Mouse (Mus musculus): ENCODE results near the gene 4930519P11Rik. TPM values are rescaled to one million over a fixed set of nuclear protein-coding genes. Genes with fewer than 3 reads are reported as not detected.

Gene 4930519P11Rik
- total and polyA plus RNA-seq, 3 experiments: not detected

DNA sequence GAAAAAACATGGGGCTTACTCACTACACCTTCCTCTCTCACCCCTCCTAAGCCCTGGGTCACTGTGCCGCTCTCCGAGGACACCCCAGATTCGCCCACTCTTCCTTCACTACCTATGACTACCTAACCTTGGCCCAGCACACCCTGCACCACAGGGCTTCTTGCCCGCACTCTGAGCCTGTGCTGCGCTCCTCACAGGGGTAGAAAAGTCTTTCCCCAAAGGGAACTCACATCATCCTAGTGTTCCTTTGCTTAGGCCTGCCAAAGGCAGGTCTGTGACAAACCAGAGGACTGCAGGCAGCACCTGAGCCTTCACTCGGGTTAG, 35.5 kb downstream of the 4930519P11Rik start:
- no peaks in the 10 kb centered on the region for H3K36me3 ChIP-seq (replicated peaks in 1 of 2; ENCODE audit: control insufficient read depth in 1 of 2, insufficient read depth in 1 of 2, low read length in 1 of 2)
- no peaks in the 10 kb centered on the region for H3K27me3 ChIP-seq (replicated peaks)
- H3K4me1 ChIP-seq (ENCODE audit: control insufficient read depth in 1 of 2, insufficient read depth in 2 of 2): peaks cover 4 to 24% of the 10 kb centered on the region in 2 experiments
- H3K9me3 ChIP-seq (replicated peaks; ENCODE audit: low read length): no peaks in the 10 kb centered on the region
- DNase-seq (ENCODE audit: extremely low read depth): no peak
- H3K4me3 ChIP-seq (replicated peaks in 1 of 3; ENCODE audit: low read depth in 2 of 3, low read length in 2 of 3, poor library complexity in 1 of 3): no peak overlapping the region
- no peak overlapping the region for H3K4me2 ChIP-seq (ENCODE audit: insufficient read depth, low read depth, poor library complexity, severe bottlenecking)
- no peak overlapping the region for H3K9ac ChIP-seq (ENCODE audit: insufficient read depth, low read depth)
- in situ Hi-C loops (cut with MboI; ENCODE audit: low pct_ligation_motif_present, low pct_unique_long_range_greater_than_20kb, low sequenced_read_pairs): no loop called here
- no peak overlapping the region for H3K27ac ChIP-seq (ENCODE audit: insufficient read depth, low read depth)
- TF ChIP-seq TBP (conservative IDR thresholded peaks at IDR 0.05; ENCODE audit: low read depth, low read length) (no peak), MXI1 (IDR thresholded peaks at IDR 0.05; ENCODE audit: low read depth, low read length) (no peak), RAD21 (IDR thresholded peaks at IDR 0.05; ENCODE audit: low read depth, low read length) (no peak), USF1 (IDR thresholded peaks at IDR 0.05; ENCODE audit: low read depth, low read length) (no peak), PAX5 (IDR thresholded peaks at IDR 0.05; ENCODE audit: low read length) (no peak)
- dilution Hi-C loops (cut with MboI; ENCODE audit: extremely low pct_ligation_motif_present, extremely low pct_unique_long_range_greater_than_20kb, low sequenced_read_pairs): no loop called here
- no peaks in the 10 kb centered on the region for H3K79me2 ChIP-seq (replicated peaks; ENCODE audit: control insufficient read depth, extremely low read depth, insufficient read depth, poor library complexity, severe bottlenecking)

- no peaks in the 10 kb centered on the region for H3K79me2 ChIP-seq (replicated peaks; ENCODE audit: control insufficient read depth, extremely low read depth, insufficient read depth, poor library complexity, severe bottlenecking)
- H3K9me3 ChIP-seq (replicated peaks; ENCODE audit: low read length): no peaks in the 10 kb centered on the region
- no peak for DNase-seq (ENCODE audit: extremely low read depth)
- H3K27ac ChIP-seq (ENCODE audit: insufficient read depth, low read depth): no peak overlapping the region
- no peaks in the 10 kb centered on the region for H3K36me3 ChIP-seq (replicated peaks in 1 of 2; ENCODE audit: control insufficient read depth in 1 of 2, insufficient read depth in 1 of 2, low read length in 1 of 2)
- no peak for TF ChIP-seq TCF12 (IDR thresholded peaks at IDR 0.05; ENCODE audit: low read depth, low read length)
- no peak for TF ChIP-seq ZMIZ1 (IDR thresholded peaks at IDR 0.05; ENCODE audit: low read depth, low read length)
- TF ChIP-seq CHD2 (IDR thresholded peaks at IDR 0.05; ENCODE audit: low read length): no peak
- TF ChIP-seq POLR2A (IDR thresholded peaks at IDR 0.05; ENCODE audit: low read depth, low read length): no peak
- TF ChIP-seq HCFC1 (IDR thresholded peaks at IDR 0.05; ENCODE audit: low read depth, low read length): no peak
- TF ChIP-seq CHD1 (IDR thresholded peaks at IDR 0.05; ENCODE audit: low read depth, low read length): no peak
- no peak for TF ChIP-seq PAX5 (IDR thresholded peaks at IDR 0.05; ENCODE audit: low read length)
- TF ChIP-seq RAD21 (IDR thresholded peaks at IDR 0.05; ENCODE audit: low read depth, low read length): no peak
- no peak for TF ChIP-seq CTCF (conservative IDR thresholded peaks at IDR 0.05 in 1 of 2, IDR thresholded peaks at IDR 0.05 in 1 of 2; ENCODE audit: low read depth in 2 of 2, low read length in 2 of 2)
- no peak for TF ChIP-seq USF1 (IDR thresholded peaks at IDR 0.05; ENCODE audit: low read depth, low read length)
- TF ChIP-seq IRF4 (IDR thresholded peaks at IDR 0.05; ENCODE audit: low read depth, low read length): no peak
- TF ChIP-seq UBTF (IDR thresholded peaks at IDR 0.05; ENCODE audit: low read depth, low read length): no peak
- TF ChIP-seq EP300 (IDR thresholded peaks at IDR 0.05; ENCODE audit: low read length): no peak
- TF ChIP-seq MEF2A (IDR thresholded peaks at IDR 0.05; ENCODE audit: borderline replicate concordance, low read depth, low read length): no peak
- H3K27me3 ChIP-seq (replicated peaks): no peaks in the 10 kb centered on the region
- H3K9ac ChIP-seq (ENCODE audit: insufficient read depth, low read depth): no peak overlapping the region
- H3K4me2 ChIP-seq (ENCODE audit: insufficient read depth, low read depth, poor library complexity, severe bottlenecking): no peak overlapping the region
- H3K4me1 ChIP-seq (ENCODE audit: control insufficient read depth in 1 of 2, insufficient read depth in 2 of 2): peaks cover 5 to 25% of the 10 kb centered on the region in 2 experiments
- no peak overlapping the region for H3K4me3 ChIP-seq (replicated peaks in 1 of 3; ENCODE audit: low read depth in 2 of 3, low read length in 2 of 3, poor library complexity in 1 of 3)
- dilution Hi-C loops (cut with MboI; ENCODE audit: extremely low pct_ligation_motif_present, extremely low pct_unique_long_range_greater_than_20kb, low sequenced_read_pairs) (no loop called here), in situ Hi-C loops (cut with MboI; ENCODE audit: low pct_ligation_motif_present, low pct_unique_long_range_greater_than_20kb, low sequenced_read_pairs) (no loop called here)
These were observed 36.1 kb downstream of the 4930519P11Rik start for GRCm38 (mm10) chr2:154576876-154577743.
